Mouse (Mus musculus) spleen, embryonic (tissue): ENCODE measurements at regions not wholly inside any gene's neighbourhood (a gene's known extent, or its start where the extent isn't known, plus 50 kb on each side); places are given as distances from the start of the nearest gene placed in this dataset.

Source experiments
- CTCF ChIA-PET: fragments of 350-600 bp; sonication (Branson Sonifier 250); formaldehyde crosslinking; loops from one replicate; lab custom pipeline; 2022; lab: Charles Lee

DNA sequence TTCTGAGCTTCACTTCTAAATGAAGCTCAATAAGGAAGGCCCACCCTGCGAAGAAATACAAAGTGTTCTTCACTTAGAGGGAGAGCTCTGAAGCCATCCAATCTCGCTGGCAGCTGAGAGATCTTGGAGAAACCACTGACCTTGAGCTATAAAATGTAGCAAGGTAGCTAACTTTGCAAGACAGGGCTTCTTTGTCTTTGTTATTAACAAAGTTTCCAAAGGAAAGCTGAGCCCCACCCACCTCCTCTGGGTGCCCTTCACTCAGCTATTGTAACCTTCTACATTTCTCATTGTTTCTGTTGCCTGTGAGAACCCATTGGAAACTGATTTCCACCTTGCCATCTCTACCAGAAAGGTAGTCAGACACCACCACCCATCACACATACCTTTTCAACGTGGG is 57.2 kb upstream of the Usp9x start:
- CTCF ChIA-PET = no interaction called here

- CTCF ChIA-PET = no interaction called here
These were observed 58.2 kb upstream of the Usp9x start for GRCm38 (mm10) chrX:13013086-13013485.

GRCm38 (mm10) chrX:12990777-12991176 is 80.5 kb upstream of the Usp9x start:
- CTCF ChIA-PET = no interaction called here

- CTCF ChIA-PET = no interaction called here
These were observed 93.6 kb upstream of the Usp9x start for GRCm38 (mm10) chrX:12977676-12978075.

- CTCF ChIA-PET = no interaction called here
These were observed 102.1 kb upstream of the Usp9x start for GRCm38 (mm10) chrX:12968979-12969746.

DNA sequence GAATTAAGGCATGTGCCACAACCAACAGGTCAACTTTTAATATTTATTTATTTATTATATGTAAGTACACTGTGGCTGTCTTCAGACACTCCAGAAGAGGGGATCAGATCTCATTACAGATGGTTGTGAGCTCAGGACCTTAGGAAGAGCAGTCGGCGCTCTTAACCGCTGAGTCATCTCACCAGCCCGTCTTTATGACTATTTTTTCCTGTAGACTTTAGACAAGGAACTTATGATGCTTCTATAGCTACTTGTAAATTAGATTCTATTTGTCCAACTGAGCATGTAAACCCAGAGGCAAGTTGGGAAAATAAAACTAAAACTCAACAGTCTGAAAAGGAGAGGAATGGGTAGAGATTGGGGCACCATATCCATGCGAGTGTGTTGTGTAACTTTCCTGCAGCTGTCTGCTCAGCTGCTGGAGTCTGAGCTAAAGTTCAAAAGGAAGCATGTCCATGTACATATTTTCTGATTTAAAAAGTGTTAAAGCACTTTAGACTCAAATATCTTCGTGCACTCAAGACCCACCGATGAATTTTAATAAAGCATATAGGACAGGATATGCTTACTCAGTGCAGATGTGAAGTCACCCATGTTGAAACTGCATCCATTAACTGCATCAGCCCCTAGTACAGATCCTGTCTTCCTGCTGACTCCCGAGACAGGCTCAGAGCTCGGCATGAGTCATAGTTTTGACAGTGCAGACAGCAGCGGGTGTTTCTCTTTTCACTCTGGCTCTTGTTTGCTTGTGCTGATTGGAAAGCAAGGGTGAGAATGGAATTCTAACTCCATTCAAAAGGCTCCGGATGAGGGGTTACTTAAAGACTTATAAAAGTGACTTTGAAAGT is 111.6 kb upstream of the Usp9x start:
- CTCF ChIA-PET = no interaction called here

DNA sequence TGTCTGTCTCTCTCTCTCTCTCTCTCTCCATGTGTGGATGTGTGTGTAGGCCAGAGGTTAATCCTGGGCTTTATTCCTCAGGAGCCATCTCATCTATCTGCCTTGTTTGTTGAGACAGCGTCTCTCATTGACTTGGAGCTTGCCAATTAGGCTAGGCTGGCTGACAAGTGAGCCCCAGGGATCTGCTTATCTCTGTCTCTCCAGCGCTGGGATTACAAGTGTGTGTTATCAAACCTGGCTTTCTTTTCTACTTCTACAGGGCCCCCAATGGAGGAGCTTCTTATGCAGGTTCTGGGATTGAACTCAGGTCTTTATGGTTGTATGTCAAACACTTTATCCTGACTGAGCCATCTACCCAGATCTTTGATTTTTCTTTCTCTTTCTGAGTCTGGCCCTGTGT is 112.4 kb upstream of the Usp9x start:
- CTCF ChIA-PET = interaction anchor here (0.6 kb wide), 1 partner anchor 585 kb away, joined by 3 read pairs; no protein-coding TSS in a partner anchor

DNA sequence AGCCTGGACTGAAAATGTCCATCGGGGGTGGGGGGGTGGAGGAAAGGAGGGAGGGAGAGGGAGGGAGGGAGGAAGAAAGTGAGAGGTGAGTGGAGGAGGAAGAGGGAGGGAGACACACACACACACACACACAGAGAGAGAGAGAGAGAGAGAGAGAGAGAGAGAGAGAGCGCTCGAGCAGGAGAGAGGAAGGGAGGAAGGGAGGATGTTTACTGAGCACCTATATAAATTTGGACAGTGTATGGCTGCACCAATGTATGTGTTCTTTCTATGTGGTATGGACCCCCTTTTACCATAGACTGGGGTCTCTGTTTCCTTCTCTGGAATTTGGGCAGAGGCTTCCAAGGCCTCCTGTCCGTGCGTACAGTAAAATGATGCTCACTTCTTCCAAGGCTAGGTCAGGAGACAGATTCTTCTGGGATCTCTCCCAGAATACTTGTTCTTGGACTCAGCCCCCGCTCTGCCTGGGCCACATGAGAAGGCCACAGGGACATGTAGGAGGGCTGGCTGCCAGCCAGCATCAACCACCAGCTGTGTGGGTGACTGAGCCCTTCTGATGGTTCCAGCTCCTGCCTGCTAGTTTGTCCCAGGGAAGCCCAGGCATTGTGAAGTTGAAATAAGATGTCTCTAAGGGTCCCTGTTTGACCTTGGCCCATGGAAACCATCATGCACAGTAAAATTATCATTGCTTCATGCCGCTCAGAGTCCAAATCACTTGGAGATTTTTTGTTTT is 120.2 kb upstream of the Usp9x start:
- CTCF ChIA-PET = no interaction called here

DNA sequence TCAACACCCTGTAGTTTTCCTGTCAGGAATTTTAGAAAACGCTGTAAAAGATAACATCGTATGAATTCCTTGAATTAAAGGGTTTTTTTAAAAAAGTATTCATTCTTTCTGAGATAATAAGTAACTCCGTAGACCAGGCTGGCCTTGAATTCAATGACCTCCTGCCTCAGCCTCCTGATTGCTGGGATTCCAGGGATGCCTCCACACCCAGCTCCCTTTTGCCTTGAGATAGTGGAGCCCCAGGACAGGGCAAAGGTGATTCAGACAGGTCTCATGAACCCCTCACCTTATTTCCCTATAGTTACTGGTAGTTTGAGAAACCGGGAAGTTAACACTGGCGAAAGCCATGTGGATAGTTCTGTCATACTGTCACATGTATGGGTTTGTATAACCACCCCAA is 128.8 kb upstream of the Usp9x start:
- CTCF ChIA-PET = no interaction called here

- CTCF ChIA-PET = no interaction called here
These were observed 134.7 kb upstream of the Usp9x start for GRCm38 (mm10) chrX:12936406-12937172.

DNA sequence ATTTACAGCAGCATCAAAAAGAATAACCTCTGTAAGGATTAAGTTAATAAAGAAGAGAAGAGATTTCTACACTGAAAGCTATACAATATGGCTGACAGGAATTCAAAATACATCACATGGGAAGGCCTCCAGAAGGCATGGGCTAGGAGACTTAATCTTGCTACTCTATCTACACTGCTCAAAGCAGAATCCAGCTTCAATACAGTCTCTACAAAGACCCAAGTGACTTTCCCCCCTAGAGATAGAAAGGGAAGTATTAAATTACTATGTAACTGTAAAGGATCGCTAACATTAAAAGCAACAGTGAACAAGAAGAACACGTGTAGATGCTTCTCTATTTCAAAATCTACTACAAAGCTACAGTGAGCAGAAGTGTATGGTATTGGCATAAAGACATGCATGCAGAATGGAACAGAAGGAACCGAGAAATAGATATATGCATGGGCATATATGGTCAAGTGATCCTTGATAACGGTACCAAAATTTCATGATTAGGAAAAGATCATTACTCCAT is 137.9 kb upstream of the Usp9x start:
- CTCF ChIA-PET = no interaction called here

- CTCF ChIA-PET = interaction anchor here (0.6 kb wide), 1 partner anchor 43 kb away, joined by 3 read pairs; no protein-coding TSS in a partner anchor
These were observed 141.1 kb upstream of the Usp9x start for GRCm38 (mm10) chrX:12930242-12930641.

- CTCF ChIA-PET = no interaction called here
These were observed 143.3 kb upstream of the Usp9x start for GRCm38 (mm10) chrX:12927797-12928589.

DNA sequence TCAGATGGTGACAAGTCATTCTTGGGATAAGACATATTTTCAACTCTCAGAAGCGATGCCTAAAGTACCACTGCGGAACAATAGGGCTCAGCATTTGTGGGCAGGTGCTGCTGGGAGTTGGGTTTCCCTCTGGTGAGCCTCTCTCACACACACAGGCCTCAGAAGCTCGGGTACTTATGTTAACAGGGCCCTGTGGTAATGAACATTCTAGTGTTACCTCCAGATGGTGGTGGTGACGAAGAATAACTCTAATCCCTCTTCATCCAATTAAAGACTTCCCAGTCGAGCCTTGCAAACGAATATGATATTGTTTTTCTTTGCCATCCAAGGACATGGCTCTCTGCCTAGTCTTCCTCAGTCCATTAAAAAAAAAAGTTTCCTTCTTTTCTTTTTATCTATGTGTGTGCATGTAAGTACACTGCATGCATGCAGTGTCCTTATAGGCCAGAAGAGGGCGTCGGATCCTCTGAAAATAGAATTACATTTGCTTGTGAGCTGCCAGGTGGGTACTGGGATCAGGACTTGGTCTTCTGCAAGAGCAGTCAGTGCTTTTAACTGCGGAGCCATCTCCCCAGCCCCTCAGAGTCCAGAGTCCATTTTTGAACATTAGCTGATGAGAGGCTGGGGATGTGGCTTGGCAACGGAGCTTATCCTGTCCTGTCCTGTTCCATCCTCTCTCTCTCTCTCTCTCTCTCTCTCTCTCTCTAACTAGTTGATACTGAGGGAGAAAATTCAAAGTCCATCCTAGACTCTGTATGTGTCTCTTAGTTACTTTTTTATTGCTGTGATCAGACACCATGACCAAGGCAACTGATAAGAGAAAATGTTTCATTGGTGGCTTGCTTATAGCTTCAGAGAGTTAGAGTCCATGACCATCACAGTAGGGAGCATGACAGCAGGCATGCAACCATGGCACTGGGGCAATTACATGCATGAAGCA is 146.3 kb upstream of the Usp9x start:
- CTCF ChIA-PET = no interaction called here

- CTCF ChIA-PET = no interaction called here
These were observed 151.7 kb upstream of the Usp9x start for GRCm38 (mm10) chrX:12919576-12919975.

DNA sequence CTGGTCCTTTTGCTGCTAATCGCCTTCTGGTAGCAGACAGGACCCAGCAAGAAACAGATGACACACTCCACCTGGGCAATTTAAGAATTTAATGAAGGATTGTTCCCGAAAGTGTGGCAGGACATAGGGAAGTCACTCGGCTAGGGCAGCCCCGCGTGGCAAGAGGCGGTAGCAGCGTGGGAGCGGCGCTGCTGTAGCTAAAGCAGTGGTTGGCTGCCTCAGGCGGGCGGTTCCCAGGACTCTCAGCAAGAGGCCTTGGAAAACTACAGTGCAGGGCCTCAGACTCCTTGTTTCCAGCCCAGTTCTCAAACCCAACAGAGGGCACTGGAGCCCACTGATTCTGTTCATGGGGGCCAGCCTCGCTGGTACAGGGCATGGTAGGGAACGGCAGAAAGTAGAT is 154.2 kb upstream of the Usp9x start:
- CTCF ChIA-PET = no interaction called here

GRCm38 (mm10) chrX:12916684-12917083 is 154.6 kb upstream of the Usp9x start:
- CTCF ChIA-PET = no interaction called here

DNA sequence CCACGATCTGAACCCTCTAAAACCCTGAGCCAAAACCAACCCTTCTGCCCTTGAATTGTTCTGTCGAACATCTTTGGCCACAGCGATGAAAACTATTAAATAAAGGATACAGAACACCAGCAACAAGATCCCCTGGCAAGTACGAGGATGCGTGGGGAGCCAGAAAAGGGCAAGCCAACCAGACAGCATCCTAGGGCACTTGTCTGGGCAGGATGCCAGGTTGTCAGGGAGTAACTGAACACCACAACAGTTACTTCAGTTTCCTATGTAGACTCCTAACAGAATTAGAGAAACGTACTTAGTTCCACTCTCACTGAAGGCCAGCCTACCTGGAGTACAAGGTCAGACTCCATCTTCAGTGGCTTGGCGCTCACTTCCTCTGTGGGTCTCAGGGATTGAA is 138.4 kb upstream of the Med14 start:
- CTCF ChIA-PET = no interaction called here

- CTCF ChIA-PET = no interaction called here
These were observed 129.6 kb upstream of the Med14 start for GRCm38 (mm10) chrX:12891468-12891867.
